In the genomic region with DNA sequence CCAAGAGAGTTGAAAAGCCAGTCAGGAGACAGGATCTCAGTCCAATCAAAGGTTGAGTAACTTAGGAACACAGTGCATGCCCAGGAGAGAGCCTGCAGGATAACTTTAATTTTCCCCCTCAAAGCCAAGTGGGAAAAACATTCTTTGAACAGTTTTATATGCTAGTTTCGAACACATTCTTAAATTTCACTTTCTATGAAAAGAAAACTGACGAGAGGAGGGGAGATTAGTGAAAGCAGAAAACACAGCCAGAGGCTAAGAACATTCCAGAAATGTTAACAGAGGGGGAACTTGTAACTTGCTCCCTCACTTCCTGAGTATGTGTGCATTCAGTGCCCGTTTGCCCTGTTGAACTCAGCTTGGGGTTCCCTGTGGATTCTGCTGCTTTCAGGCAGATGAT, we compare ENCODE assay signal across 24 mouse cellular contexts.
DNase-seq lines count a peak whose midpoint lies in the region; ATAC-seq and TF ChIP-seq lines count a peak whose summit lies in the region.
"Had no signal": no experiment of that assay in that cellular context is flagged by ENCODE, and none has a peak within 500 bp of the region (broad histone marks: within the 10 kb centered on the region; RNA-seq: fewer than 3 reads in every experiment).

No protein-coding gene starts in this region.

- no peaks in the 10 kb centered on the region for H3K9me3 ChIP-seq in kidney, postnatal 0 days (replicated peaks; ENCODE audit: low read length)
- H3K9me3 ChIP-seq in embryonic facial prominence, embryonic 14.5 days (ENCODE audit: control insufficient read depth, low read length), result no peaks in the 10 kb centered on the region
- no peaks in the 10 kb centered on the region for H3K9me3 ChIP-seq in limb, embryonic 14.5 days (ENCODE audit: control insufficient read depth, low read length)
- H3K9me3 ChIP-seq in heart, embryonic 12.5 days (replicated peaks), result no peaks in the 10 kb centered on the region
- H3K9me3 ChIP-seq: embryonic facial prominence, embryonic 12.5 days; embryonic facial prominence, embryonic 15.5 days; forebrain, embryonic 10.5 days; forebrain, embryonic 12.5 days had no signal

- H3K27ac ChIP-seq in kidney, postnatal 0 days, result no peak overlapping the region
- no peak overlapping the region for H3K27ac ChIP-seq in embryonic facial prominence, embryonic 14.5 days (replicated peaks; ENCODE audit: low read depth, low read length)
- no peak overlapping the region for H3K27ac ChIP-seq in limb, embryonic 14.5 days (replicated peaks; ENCODE audit: low read depth, low read length)
- no peak overlapping the region for H3K27ac ChIP-seq in heart, embryonic 12.5 days (ENCODE audit: poor library complexity, severe bottlenecking)
- H3K27ac ChIP-seq: embryonic facial prominence, embryonic 12.5 days; embryonic facial prominence, embryonic 15.5 days; forebrain, embryonic 10.5 days; forebrain, embryonic 12.5 days had no signal

- TF ChIP-seq CTCF in kidney, postnatal 0 days (IDR thresholded peaks at IDR 0.05; ENCODE audit: low read depth), result no peak

- peak; percentile 25 for DNase-seq in kidney, postnatal 0 days (ENCODE audit: low spot score)
- DNase-seq in kidney, adult 11 months, result no peak
- peak; percentile 58 for DNase-seq in embryonic facial prominence, embryonic 14.5 days (ENCODE audit: low spot score)
- peak; percentile 10 for DNase-seq in forelimb bud, embryonic 11.5 days (ENCODE audit: low read depth, low spot score)
- peak; percentile 64 for DNase-seq in limb, embryonic 14.5 days (ENCODE audit: low spot score)
- no peak for DNase-seq in ovary, adult 18-20 months (ENCODE audit: low spot score)
- DNase-seq: adrenal gland, adult 8-10 months; adrenal gland, postnatal 14 days; adrenal gland, postnatal 36 days; cerebellum, adult 11-12 months; cerebellum, adult 2 months; cerebellum, adult 9-10 months; cerebellum, postnatal 10 days; cerebellum, postnatal 25 days had no signal

- no peak overlapping the region for H3K4me2 ChIP-seq in kidney, postnatal 0 days (ENCODE audit: low read length)
- H3K4me2 ChIP-seq in embryonic facial prominence, embryonic 14.5 days (ENCODE audit: low read depth, low read length), result no peak overlapping the region
- H3K4me2 ChIP-seq in limb, embryonic 14.5 days (replicated peaks; ENCODE audit: low read depth, low read length, severe bottlenecking), result no peak overlapping the region
- no peak overlapping the region for H3K4me2 ChIP-seq in heart, embryonic 12.5 days
- H3K4me2 ChIP-seq: embryonic facial prominence, embryonic 12.5 days; embryonic facial prominence, embryonic 15.5 days; forebrain, embryonic 12.5 days had no signal

- no peak for TF ChIP-seq POLR2A in limb, embryonic 14.5 days (IDR thresholded peaks at IDR 0.05; ENCODE audit: borderline replicate concordance, extremely low read depth, insufficient read depth, insufficient read length)

- no peak overlapping the region for H3K9ac ChIP-seq in kidney, postnatal 0 days (ENCODE audit: low read depth, low read length)
- no peak overlapping the region for H3K9ac ChIP-seq in embryonic facial prominence, embryonic 14.5 days (ENCODE audit: low read depth, low read length)
- H3K9ac ChIP-seq in limb, embryonic 14.5 days (ENCODE audit: low read depth, low read length, severe bottlenecking), result no peak overlapping the region
- H3K9ac ChIP-seq in heart, embryonic 12.5 days, result no peak overlapping the region
- H3K9ac ChIP-seq: embryonic facial prominence, embryonic 12.5 days; embryonic facial prominence, embryonic 15.5 days; forebrain, embryonic 12.5 days had no signal

- 29% methylated on average over 3 of the region's 3 CpGs for WGBS in kidney, postnatal 0 days
- WGBS in embryonic facial prominence, embryonic 14.5 days, result 17% methylated on average over 3 of the region's 3 CpGs
- 7% methylated on average over 3 of the region's 3 CpGs for WGBS in limb, embryonic 14.5 days
- 43% methylated on average over 3 of the region's 3 CpGs for WGBS in heart, embryonic 12.5 days

- H3K4me3 ChIP-seq in kidney, postnatal 0 days (replicated peaks; ENCODE audit: low read depth, low read length), result no peak overlapping the region
- no peak overlapping the region for H3K4me3 ChIP-seq in embryonic facial prominence, embryonic 14.5 days (ENCODE audit: low read depth, low read length)
- H3K4me3 ChIP-seq in limb, embryonic 14.5 days (replicated peaks; ENCODE audit: low read length), result no peak overlapping the region
- no peak overlapping the region for H3K4me3 ChIP-seq in heart, embryonic 12.5 days
- H3K4me3 ChIP-seq: embryonic facial prominence, embryonic 12.5 days; embryonic facial prominence, embryonic 15.5 days; erythroblast, embryonic 14.5 days; forebrain, embryonic 10.5 days; forebrain, embryonic 12.5 days had no signal

- H3K27me3 ChIP-seq in kidney, postnatal 0 days (ENCODE audit: insufficient read depth, low read length), result no peaks in the 10 kb centered on the region
- no peaks in the 10 kb centered on the region for H3K27me3 ChIP-seq in embryonic facial prominence, embryonic 14.5 days (replicated peaks; ENCODE audit: control insufficient read depth, insufficient read depth, low read length)
- no peaks in the 10 kb centered on the region for H3K27me3 ChIP-seq in limb, embryonic 14.5 days (ENCODE audit: control insufficient read depth, insufficient read depth, low read length)
- H3K27me3 ChIP-seq in heart, embryonic 12.5 days (replicated peaks), result no peaks in the 10 kb centered on the region
- H3K27me3 ChIP-seq: embryonic facial prominence, embryonic 12.5 days; embryonic facial prominence, embryonic 15.5 days; forebrain, embryonic 12.5 days had no signal

- H3K36me3 ChIP-seq in kidney, postnatal 0 days (ENCODE audit: insufficient read depth, low read length), result no peaks in the 10 kb centered on the region
- no peaks in the 10 kb centered on the region for H3K36me3 ChIP-seq in embryonic facial prominence, embryonic 14.5 days (ENCODE audit: control insufficient read depth, insufficient read depth, low read length)
- H3K36me3 ChIP-seq in limb, embryonic 14.5 days (ENCODE audit: control insufficient read depth, insufficient read depth, low read length), result no peaks in the 10 kb centered on the region
- H3K36me3 ChIP-seq in heart, embryonic 12.5 days, result no peaks in the 10 kb centered on the region
- H3K36me3 ChIP-seq: embryonic facial prominence, embryonic 12.5 days; embryonic facial prominence, embryonic 15.5 days; forebrain, embryonic 10.5 days; forebrain, embryonic 12.5 days had no signal

- ATAC-seq in kidney, postnatal 0 days (replicated peaks; ENCODE audit: low FRiP score, low read depth), result no peak
- ATAC-seq in embryonic facial prominence, embryonic 14.5 days (ENCODE audit: low read depth), result no peak
- ATAC-seq in limb, embryonic 14.5 days (ENCODE audit: low FRiP score, low read depth), result peak; percentile 47; the same call in 1 of the 2 replicates
- no peak for ATAC-seq in heart, embryonic 12.5 days (ENCODE audit: insufficient number of reproducible peaks, low FRiP score)
- ATAC-seq: activated CD4-positive, CD25-positive, alpha-beta regulatory T cell, adult 4 months; forebrain, embryonic 14.5 days; forebrain, embryonic 16.5 days; Patski had no signal

- no peaks in the 10 kb centered on the region for H3K4me1 ChIP-seq in kidney, postnatal 0 days (replicated peaks; ENCODE audit: insufficient read depth, low read length)
- H3K4me1 ChIP-seq in embryonic facial prominence, embryonic 14.5 days (ENCODE audit: control insufficient read depth, insufficient read depth, low read length), result no peaks in the 10 kb centered on the region
- peaks cover 3% of the 10 kb centered on the region; the same call in 1 of the 2 replicates for H3K4me1 ChIP-seq in limb, embryonic 14.5 days (ENCODE audit: control insufficient read depth, insufficient read depth, low read length)
- H3K4me1 ChIP-seq in heart, embryonic 12.5 days (replicated peaks), result no peaks in the 10 kb centered on the region
- H3K4me1 ChIP-seq: embryonic facial prominence, embryonic 12.5 days; embryonic facial prominence, embryonic 15.5 days had no signal

Comparison
In these comparisons a context has a peak if more than half of its experiments do, and no peak if none do; other contexts are left out.
1. DNase-seq: peak in kidney, postnatal 0 days (single experiment), embryonic facial prominence, embryonic 14.5 days (single experiment), forelimb bud, embryonic 11.5 days (single experiment) and limb, embryonic 14.5 days (single experiment); none in kidney, adult 11 months (single experiment) and ovary, adult 18-20 months (single experiment).